Mouse (Mus musculus) spleen, adult 12 weeks (tissue): ENCODE results near the gene Tfip11.
"Not testable (repeated sequence)": the region's sequence is repeated elsewhere in the genome, so short reads cannot be mapped to it uniquely, and the experiment has no call there.

Experiments
- DNase-seq: peaks from one replicate; pipeline ENCODE4 v3.0.0; 2022; ENCODE audit warnings: low spot score

Gene Tfip11

DNA sequence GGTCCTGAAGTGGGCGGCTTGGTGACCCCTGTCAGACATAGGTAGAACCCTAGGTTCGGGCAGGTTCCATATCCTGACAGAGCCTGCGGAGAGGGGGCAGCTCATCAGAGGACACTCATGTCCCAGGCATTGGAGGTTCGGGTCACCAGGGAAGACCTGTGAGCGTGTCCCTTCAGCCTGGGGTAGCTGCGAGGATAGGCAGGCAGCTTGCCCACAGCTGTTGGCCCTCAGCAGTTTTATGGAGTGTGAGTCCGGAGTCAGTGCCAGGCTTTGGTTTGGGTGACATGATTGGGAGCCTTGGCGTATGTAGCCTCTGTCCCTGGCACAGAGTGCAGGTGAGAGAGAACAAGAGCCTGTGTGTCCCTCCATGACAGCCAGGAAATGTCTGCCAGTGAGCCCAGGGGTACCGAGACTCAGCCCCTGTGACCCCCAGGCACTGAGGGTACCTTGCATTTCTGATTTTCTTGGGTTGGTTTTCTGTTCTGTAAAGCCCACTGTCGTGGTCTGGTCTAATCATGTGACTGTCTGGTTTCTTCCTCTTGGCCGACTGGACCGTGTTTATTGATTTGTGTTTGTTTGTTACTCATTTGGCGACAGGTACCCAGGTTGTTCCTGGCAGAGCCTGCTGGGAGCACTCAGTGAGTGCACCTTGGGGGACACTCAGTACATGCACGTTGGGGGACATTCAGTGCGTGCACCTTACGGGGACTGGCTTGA is 36.2 kb upstream of the Tfip11 start:
- no peak for DNase-seq

DNA sequence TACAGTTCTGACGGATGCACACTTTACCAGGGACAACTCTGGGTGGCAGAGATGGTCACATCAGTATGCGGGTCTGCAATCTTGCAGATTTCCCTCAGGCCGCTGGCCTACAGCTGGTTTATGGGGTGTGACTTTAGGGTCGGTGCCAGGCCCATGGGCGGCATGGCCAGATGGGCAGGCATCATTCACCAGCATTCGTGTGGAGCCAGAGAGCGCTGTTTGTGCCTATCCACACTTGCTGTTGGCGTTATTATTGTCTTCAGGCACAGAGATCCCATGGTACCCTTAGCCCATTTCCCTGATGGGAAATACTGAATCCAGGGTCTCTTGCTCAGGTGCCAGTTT is 35.6 kb upstream of the Tfip11 start:
- DNase-seq, result no peak

DNA sequence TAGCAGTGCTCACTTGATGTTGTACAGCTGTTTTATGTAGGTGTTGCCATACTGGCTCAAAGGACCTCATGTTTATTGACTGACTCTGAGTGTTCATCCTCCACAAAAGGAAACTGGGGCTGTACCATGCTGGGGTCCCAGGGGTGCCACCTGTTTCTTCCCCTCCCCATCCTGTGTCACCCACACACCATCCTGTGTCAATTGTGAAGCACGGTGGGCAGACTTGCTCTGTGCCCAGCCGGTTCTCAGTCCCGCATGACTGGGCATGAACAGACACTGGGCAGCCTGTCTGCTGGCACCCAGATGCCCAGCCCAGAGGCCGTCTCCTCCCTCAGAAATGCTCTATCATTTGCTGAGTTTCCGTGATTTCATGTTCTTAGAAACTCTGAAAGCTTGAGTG is 34.3 kb upstream of the Tfip11 start:
- no peak for DNase-seq

DNA sequence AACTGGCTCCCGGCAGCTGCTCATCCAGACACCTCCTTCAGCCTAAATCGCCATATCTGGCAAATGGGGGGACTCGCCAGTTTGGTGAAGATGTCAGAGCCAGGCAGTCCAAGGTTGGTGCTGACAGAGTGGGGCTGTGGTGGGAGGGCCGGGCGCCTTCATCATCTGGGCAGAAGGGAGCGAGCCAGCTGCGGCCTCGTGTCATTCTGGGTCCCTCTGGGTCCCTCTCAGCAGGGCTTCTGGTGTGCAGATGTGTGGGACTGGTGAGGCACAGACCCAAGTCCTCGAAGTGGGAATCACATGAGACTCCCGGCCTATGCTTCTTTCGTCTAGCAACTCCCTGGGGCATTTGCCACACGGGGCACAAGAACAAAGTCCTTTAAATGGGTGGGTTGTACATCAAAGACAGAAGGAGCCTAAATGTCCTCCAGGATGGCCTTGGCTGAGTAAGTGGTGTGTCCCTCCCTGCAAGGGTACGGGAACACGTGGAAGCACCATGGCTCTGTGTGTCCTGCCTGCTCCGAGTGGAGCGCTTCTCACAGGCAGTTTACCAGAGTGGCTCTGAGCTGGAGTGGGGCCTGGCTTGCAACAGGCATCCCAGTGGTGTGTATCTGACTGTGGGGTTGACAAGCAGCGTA is 33.7 kb upstream of the Tfip11 start:
- no peak for DNase-seq

DNA sequence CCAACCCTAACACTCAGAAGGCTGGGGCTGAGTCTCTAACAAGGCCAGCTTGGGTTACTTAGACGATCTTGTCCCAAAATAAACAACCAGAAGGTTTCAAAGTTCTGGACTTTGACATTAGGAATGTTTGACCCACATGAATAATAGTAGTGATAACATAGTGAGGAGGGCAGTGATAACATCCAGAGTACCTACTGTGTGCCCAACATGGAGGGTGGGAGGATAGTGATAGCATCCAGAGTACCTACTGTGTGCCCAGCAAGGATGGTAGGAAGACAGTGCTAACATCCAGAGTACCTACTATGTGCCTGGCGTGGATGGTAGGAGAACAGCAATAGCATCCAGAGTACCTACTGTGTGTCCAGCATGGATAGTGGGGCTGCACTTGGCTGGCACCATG is 32.4 kb upstream of the Tfip11 start:
- DNase-seq, result no peak

DNA sequence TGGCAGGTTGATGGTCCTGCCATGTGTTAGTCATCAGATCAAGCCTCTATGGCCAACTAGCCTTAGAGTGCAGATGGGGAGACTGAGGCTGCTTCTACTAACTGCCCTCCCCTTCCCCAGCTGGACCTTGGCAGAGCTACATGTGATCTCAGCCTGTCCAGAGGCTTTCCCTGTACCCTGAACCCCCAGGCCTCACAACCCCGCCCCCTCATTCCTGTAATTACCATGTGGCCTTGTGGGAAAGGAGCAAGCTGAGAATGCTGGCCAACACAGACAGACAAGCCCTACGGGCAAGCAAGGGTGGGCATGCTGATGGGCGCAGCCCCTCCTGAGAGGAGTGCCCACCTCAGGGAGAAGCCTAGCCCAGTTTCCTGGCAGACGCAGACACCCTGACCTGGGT is 31.5 kb upstream of the Tfip11 start:
- DNase-seq, result no peak

DNA sequence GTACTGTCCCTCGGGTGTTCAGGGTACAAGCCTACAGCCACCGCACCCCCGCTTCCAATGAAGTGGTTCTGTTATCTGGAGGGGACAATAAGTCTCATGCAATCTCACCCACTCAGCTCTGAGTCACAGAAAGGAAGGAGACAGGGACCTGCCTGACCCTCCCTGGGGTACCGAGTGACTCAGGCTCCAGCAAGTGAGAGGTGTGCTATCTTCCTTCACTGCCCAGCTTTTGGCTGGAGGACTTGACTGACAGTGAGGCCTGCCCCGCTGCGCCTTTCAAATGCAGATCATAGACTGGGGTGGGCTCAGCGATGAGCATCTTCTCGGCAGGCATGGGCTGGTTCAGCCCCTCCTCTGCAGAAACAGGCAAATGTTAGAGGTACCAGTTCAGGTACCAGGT is 31.0 kb upstream of the Tfip11 start:
- DNase-seq, result no peak

DNA sequence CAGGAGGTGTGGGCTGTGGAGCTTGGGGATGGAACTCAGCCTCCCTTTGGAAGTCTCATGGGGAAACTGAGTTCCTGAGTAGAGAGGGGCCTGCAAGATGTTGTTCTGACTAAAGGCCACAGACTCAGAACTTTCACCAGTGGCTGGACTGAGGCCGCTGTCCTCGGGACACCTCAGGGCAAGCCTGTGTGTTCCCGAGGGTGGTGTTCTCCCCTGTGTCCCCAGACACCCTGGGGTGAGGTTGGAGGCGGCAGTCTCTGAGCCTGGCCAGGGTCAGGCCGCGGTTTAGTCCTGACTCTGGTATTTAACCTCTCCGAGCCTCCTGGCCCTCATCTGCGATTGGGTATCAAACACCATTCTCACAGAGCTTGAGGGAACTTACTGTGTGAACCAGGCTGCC is 30.6 kb upstream of the Tfip11 start:
- DNase-seq, result no peak

DNA sequence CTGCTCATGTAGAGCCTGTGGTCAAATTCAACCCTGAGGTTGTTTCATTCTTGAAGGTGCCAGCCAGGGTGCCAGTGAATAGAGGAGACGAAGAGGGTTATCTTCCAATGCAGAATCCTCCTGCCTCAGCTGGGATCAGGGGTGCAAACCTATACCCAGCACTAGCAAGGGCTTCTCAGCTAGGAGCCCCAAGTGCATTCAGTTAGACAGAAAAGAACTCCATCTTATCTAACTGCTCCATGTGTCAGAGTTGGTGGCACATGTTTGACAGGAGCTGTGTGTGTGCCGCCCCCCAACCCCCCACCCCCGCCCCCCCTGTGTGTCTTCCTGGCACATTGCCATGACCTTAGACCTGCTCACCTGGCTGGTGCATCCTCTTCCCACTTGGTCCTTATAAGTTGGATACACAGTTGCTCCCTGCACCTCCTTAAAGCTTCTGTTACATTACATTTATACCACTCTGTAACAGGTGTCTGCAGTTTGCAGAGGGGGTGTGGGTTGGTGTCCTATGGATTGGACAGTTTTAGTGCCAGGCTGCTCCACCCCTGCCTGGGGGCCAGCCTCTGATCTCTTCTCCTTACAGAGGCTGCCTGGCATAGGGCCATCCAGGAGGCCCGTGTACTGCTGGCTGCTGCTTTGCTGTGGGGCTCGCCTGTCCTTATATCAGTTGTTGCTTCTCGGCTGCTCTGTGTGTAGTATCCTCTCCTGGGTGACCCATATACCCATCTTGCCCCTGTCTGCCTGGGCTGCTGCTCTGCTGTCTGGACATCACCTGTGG is 29.6 kb upstream of the Tfip11 start:
- DNase-seq, result no peak

DNA sequence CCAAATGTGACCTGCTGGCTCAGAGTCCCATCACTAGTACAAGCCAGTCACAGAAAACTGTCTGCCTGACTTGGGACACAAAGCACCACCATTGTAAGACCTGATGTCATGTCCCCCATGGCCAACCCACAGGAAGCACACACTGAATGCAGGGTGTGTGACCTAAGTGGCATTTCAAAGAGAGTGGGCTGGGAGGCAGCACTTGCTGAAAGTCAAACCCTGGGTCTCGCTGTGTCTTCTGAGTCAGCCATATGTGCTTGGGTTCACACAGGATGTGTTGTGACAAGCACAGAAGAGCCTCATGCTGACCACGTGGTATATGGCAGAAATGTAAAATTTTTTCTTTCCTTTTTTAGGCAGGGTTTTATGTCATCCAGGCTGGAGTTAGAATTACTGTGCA is 28.9 kb upstream of the Tfip11 start:
- no peak for DNase-seq

DNA sequence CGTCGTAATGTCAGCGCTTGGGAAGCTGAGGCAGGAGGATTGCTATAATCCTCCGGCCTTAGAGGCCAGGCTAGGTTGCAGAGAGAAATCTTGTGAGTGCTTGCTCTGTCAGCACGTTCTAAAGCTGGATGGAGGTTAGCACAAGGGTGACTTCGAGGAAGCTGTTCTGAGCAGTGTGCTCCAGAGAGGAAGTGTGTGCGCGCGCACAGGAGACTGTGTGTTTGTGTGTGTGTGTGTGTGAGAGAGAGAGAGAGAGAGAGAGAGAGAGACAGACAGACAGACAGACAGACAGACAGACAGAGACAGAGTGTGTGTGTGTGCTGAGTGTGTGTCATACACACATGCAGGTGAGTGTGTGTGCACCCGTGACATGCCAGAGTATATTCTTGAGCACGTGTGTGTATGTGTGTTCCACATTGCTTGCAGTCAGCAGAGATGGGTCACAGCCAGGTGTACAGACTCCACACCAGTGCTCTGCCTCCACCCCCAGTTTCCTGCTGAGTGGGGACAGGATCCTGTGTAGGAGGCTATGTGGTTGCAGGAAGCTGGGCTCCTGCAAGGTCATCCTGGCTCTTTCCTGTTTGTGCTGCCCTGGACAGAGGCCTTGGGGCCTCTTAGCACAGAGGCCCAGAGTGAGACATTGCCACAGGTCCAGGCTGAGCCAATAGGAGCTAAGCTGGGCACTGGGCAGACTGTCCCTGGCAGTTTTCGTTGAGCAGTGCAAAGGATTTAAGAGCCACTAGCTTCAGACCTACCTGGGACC is 27.8 kb upstream of the Tfip11 start:
- DNase-seq, result no peak

DNA sequence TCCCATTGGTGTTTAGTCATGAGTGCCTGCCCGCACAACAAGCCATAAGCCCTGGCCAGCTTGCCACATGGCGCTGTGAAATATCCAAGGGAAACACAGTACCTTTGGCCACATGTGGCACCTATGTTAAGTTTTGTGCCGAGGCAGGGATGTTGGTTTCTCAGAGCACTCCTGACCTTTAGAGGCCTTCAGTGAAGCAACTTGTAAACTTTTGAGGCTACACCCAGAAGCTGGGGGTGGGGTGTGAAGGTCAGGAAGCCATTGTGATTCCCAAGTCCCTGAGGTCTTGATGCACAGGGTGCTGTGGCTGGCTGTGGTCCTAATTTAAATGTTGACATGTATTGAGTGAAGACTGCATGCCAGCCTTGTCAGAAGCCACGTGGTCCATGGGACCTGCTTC is 26.8 kb upstream of the Tfip11 start:
- DNase-seq, result no peak

DNA sequence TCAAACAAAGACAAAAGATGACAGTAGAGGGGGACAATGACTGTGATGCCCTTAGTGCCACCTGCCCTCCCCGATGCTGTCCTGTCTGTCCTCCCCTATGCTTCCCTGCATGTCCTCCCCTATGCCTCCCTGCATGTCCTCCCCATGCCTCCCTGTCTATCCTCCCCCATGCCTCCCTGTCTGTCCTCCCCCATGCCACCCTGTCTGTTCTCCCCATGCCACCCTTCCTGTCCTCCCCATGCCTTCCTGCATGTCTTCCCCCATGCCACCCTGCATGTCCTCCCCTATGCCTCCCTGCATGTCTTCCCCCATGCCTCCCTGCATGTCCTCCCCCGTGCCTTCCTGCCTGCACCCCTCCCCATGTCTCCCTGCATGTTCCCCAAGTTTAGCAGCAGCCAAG is 26.0 kb upstream of the Tfip11 start:
- no peak for DNase-seq

DNA sequence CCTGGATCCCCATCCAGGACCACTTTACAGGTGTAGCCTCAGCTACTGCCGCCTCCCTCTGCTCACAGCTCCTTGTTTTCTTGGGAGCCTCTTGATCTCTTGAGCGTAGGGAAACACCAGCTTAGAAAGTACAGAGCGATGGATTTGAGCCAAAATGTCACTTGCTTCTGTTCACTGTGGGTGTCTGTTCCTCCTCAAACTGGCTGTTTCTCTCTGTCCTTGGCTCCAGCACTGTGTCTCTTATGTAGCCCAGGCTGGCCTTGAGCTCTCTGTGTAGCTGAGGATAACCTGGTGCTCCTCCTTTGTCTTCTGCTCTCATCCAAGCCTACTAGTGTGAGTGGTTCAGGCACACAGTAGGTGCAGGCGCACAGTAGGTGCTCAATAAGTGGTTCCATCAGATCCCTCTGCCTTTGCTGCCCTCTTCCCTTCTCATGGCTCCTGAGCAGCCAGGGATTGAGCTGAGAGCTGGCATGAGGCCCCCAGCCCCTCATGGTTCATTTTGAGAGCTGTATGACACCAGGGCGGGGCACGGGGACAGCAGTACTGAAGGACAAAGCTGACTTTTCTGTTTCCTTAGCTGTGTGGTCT is 25.3 kb upstream of the Tfip11 start:
- DNase-seq, result no peak

DNA sequence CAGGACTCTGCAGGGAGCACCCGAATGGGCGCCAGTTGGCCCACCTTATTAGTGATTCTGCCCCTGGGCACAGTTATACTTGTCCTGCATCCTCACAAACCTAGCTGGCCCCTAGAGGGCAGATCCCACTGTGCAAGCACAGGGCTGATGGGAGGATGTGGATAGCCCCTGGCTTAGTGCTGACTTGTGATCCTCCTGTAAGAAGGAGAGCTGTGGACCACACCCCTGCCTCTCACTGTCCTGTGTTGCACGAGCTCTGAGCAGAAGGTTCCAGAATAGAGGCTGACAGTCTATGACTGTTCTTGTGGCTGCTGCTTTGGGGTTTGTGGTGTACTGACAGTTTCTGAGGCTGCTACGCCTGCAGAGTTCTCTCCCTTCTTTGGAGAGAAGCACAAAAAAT is 24.5 kb upstream of the Tfip11 start:
- DNase-seq, result no peak

DNA sequence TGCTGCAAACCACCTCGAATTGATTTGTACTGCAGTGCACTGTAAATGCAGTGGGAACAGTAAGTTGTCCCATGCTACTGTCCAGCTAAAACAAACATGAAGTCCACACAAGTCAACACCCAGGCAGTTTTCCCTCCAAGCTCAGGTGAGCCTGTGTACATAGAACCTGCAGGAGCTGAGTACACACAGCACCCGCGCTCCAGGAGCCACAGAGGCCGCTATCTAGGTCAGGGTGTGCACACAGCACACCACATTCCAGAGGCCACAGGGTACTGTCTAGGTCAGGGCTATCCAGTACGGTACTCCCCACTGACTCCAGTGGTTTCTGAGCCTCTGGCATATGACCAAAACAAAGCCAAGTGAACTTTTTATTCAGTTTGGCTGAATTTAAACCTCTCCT is 23.8 kb upstream of the Tfip11 start:
- DNase-seq, result no peak

DNA sequence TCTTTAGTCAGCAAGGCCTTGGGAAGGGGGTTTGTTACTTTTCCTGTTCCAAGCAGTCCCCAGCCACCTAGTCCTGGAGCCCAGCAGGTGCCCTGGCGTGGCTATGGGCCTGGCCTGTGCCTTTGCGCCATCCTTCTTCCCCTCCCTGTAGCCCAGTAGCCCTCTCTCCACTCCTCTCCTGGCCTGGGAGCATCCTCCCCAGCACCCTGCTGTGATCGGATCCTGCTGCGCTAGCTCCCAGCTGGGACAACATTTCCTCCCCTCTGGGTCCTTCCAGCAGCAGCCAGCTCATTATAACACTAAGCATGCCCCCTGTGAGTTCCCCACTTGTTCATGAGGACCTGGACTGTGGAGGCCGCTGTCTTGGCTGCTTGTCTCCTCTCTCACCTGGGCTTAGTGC is 20.3 kb upstream of the Tfip11 start:
- DNase-seq, result no peak

DNA sequence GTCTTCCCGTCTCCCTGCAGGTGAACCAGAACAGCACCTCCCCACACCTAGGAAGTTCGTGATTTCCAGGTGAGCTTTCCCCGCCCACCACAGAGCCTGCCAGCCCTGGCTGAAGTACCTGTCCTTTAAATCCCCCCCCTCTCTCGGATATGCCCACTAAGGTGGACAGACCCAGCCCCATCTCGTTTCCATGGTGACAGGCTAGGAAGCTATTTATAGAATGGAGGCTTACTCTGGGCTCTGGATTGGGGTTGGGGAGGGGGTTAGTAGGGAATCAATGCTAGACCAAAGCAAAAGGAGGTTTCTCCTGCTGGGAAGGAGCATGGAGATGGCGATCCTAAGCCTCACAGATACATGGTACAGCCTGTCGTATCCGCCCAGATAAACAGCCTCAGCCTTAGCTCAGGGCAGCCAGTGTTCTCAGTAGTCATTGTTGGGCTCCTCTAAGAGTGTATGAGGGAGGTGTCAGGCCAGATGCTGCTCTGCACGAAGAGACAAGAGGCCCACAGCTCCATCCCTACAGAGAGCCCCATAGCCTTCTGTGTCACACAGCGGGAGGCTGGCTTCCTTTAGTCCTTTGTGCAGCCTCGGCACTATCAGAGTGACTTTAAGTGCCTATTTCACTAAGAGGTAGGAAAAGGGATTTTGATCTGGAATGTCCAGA is 12.8 kb upstream of the Tfip11 start:
- DNase-seq, result no peak

DNA sequence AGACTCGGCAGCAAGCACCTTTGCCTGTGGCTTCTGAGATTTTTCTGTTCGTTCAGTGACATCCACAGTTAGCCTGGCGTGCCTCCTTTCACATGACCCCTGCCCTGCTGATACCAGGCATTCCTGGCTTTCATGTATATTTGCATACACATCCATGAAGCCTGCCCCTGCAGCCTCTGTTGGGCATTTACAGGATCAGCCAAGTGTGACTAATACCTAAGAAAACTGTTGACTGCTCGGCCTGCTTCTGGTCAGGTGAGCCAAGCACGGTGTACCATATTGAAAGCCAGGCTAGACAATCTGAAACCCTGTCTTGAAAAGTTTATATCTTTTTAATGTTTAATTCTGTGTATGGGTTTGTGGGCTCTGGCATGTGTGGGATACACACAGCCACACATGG is 9.7 kb upstream of the Tfip11 start:
- DNase-seq, result no peak

DNA sequence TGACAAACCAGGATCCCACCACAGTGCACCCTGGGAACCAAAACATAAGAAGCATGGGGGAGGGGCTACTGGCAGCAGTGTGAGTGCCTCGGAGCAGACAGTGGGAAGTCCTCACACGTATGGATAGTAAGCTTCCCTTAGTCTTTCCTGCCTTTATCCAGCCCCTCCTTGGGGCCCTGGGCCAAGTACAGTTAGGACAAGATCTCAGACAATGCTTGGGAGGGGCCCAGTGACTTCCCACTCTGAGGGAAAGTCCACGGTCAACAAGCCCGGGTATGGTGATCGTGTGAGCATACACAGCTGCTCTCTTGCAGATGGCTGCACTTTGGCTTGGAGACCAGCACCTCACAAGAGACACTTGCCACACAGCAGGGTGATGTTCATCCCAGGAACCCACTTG is 8.8 kb upstream of the Tfip11 start:
- no peak for DNase-seq

DNA sequence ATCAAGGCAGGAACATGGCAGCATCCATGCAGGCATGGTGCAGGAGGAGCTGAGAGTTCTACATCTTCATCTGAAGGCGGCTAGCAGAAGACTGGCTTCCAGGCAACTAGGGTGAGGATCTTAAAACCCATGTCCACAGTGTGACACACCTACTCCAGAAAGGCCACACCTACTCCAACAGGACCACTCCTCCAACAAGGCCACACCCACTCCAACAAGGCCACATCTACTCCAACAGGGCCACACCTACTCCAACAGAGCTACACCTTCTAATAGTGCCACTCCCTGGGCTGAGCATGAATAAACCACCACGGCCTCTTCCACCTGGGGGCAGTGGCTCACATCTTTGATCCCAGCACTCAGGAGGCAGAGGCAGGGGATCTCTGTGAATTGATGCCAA is 6.8 kb upstream of the Tfip11 start:
- not testable (repeated sequence) for DNase-seq

DNA sequence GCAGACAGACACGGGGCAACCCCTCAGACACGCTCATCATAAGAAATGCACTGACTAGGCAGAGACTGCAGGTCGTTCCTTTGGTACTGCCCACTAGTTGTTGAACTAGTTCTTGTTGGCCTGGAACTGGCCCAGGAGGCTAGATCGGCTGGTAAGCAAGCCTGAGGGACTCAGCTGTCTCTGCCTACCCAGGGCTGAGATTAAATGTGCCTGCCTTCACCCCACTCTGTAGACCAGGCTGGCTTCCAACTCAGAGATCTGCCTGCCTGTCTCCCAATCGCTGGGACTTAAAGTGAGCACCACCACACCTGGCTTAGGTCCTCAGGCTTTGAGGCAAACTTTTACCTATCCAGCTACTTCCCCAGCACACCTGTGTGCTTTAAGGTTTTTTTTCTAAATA is 5.8 kb upstream of the Tfip11 start:
- DNase-seq, result no peak
